Mouse (Mus musculus) forebrain, embryonic 16.5 days (tissue): ENCODE data around the gene Sipa1l3. TPM values are rescaled to one million over a fixed set of nuclear protein-coding genes. Genes with fewer than 3 reads are reported as not detected.

Source experiments
- ATAC-seq: fragments of 200-750 bp; cut with Nextera tagmentation; 2 replicates; pipeline ENCODE4 v1.8.0; 2017; ENCODE audit warnings: mild to moderate bottlenecking, moderate library complexity
- H3K27ac ChIP-seq: fragments of 300-500 bp; sonication (generic); 2 replicates; pipeline ENCODE4 v1.5.1; 2014; ENCODE audit warnings: low read length, control low read depth
- H3K27me3 ChIP-seq: fragments of 300-500 bp; sonication (generic); replicated peaks from 2 replicates; pipeline ENCODE4 v1.6.1; 2014; ENCODE audit warnings: low read length; ENCODE audit not compliant: control insufficient read depth, insufficient read depth
- H3K36me3 ChIP-seq: fragments of 300-500 bp; sonication (generic); 2 replicates; pipeline ENCODE4 v1.6.1; 2014; ENCODE audit not compliant: control insufficient read depth, insufficient read depth
- H3K4me1 ChIP-seq: fragments of 300-500 bp; sonication (generic); replicated peaks from 2 replicates; pipeline ENCODE4 v1.6.1; 2014; ENCODE audit warnings: low read length; ENCODE audit not compliant: control insufficient read depth, insufficient read depth
- H3K4me2 ChIP-seq: fragments of 300-500 bp; sonication (generic); 2 replicates; pipeline ENCODE4 v1.6.1; 2014; ENCODE audit warnings: mild to moderate bottlenecking, low read length, control low read depth
- H3K4me3 ChIP-seq: fragments of 300-500 bp; sonication (generic); replicated peaks from 2 replicates; pipeline ENCODE4 v1.5.1; 2014; ENCODE audit warnings: mild to moderate bottlenecking, low read length, control low read depth
- H3K9ac ChIP-seq: fragments of 300-500 bp; sonication (generic); replicated peaks from 2 replicates; pipeline ENCODE4 v1.6.1; 2014; ENCODE audit warnings: low read depth, low read length, control low read depth
- H3K9me3 ChIP-seq: fragments of 300-500 bp; sonication (generic); 2 replicates; pipeline ENCODE4 v1.6.1; 2016; ENCODE audit warnings: low read length; ENCODE audit not compliant: control insufficient read depth
- WGBS: fragments of 180-500 bp; shearing (Covaris S2); extraction: QIAGEN DNeasy Blood & Tissue Kit; methylation state at CpG from one replicate; pipeline ENCODE4 v1.1.7; 2014; 5-methylcytosine and 5-hydroxymethylcytosine counted together
- polyA plus RNA-seq: library from polyadenylated mRNA; unstranded; fragments of >200 nt; fragmentation: Nextera tagmentation; extraction: Ambion mirVana; gene quantifications from 2 replicates; pipeline ENCODE4 v1.2.1, GENCODE M21; 2015

The Sipa1l3 gene
- polyA plus RNA-seq, 1 experiment from 2014 or later = 16.1 TPM

DNA sequence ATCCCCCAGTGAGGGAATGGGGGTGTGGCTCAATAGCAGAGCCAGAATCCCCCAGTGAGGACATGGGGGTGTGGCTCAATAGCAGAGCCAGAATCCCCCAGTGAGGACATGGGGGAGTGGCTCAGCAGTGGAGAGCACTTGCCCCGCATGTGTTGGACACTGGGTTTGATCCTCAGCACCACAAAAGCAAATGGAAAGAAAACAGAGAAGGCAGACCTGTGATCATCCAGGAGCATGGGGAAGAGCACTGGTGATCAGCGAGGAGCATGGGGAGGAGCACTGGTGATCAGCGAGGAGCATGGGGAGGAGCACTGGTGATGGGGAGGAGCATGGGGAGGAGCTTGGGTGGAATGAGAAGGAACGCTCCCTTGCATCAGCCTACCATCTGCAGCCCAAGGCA, 98.6 kb downstream of the Sipa1l3 start:
- peaks cover 26% of the 10 kb centered on the region for H3K4me1 ChIP-seq
- H3K4me2 ChIP-seq = no peak overlapping the region
- no peak overlapping the region for H3K27ac ChIP-seq
- whole genome bisulfite sequencing = 68% methylated on average over 4 of the region's 4 CpGs
- no peak overlapping the region for H3K4me3 ChIP-seq
- H3K27me3 ChIP-seq = no peaks in the 10 kb centered on the region
- H3K36me3 ChIP-seq = no peaks in the 10 kb centered on the region
- ATAC-seq = no peak
- no peak overlapping the region for H3K9ac ChIP-seq
- H3K9me3 ChIP-seq = no peaks in the 10 kb centered on the region

DNA sequence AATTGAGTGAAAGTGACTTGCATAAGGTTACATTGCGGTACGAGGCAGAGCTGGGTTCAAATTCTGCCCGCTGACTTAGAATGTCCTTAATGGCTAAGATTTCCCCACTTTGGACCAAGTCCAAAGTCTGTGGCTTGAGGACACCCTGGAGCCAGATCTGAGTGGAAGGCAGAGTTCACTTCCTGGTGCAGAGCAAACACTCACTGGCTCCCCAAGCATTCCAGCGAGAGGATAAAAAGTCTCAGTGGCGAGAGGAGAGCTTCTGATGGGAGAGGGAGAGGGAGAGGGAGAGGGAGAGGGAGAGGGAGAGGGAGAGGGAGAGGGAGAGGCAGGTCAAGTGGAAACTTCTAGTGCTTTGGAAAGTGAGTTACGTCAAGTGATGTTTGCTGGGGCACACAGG, 100.2 kb downstream of the Sipa1l3 start:
- Histone ChIP-seq H3K9me3 (no peaks in the 10 kb centered on the region), H3K4me1 (peaks cover 22% of the 10 kb centered on the region), H3K27me3 (no peaks in the 10 kb centered on the region), H3K4me3 (no peak overlapping the region), H3K4me2 (no peak overlapping the region), H3K36me3 (no peaks in the 10 kb centered on the region), H3K27ac (no peak overlapping the region), H3K9ac (no peak overlapping the region)
- WGBS = 76% methylated on average over 6 of the region's 6 CpGs
- ATAC-seq = no peak

DNA sequence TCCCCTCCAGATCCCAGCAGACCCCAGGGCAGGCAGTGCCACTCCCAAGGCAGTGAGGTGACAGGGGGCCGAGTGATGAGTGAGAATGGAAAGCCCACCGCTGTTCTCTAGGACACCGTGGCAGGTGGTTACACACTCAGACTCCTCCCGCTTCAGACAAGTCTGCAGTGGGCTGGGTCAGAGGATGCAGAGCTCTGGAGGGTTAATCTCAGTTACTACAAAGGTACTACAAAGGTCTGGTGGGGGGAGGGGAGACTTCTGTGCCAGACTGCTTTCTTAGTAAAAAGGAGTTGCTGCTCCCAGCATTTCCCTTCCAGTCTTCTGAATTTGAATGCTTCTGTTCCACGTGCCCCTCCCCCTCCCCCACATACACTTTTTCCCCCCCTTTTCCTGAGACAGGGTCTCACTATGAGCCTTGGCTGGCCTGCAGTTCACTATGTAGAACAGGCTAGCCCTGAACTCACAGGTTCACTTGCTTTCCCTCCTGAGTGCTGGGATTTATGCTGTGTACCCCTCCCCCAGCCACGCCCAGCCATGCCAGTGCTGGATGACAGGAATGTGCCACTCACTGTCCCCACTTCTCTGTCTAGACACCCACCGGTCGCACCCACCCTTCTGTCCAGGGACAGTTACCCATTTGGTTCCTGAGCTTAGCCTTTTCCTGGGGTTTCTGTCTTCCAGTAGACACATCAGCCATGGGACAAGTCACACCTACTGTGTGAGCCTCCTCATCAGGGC, 100.9 kb downstream of the Sipa1l3 start:
- Histone ChIP-seq H3K27me3 (no peaks in the 10 kb centered on the region), H3K4me3 (no peak overlapping the region), H3K36me3 (no peaks in the 10 kb centered on the region), H3K4me2 (no peak overlapping the region), H3K9me3 (no peaks in the 10 kb centered on the region), H3K4me1 (peaks cover 22% of the 10 kb centered on the region), H3K27ac (no peak overlapping the region), H3K9ac (no peak overlapping the region)
- 35% methylated on average over 8 of the region's 8 CpGs for WGBS
- ATAC-seq = no peak

DNA sequence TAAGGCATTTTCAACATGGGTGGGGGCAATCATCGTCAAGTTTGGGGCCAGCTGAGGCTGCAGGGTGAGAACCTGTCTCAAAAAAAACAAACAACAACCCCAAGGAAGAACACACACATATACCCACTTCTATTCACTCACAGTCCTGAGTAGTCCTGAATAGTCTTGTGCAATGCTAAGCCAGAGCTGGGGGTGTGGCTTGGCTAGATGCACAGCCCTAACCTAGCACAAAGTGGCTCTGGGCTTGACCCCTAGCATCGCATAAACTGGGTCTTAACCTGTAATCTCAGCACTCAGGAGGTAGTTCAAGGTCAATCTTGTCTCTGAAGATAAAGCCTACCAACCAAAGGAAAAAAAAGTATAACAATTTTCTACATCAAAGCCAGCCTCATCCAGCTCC, 101.5 kb downstream of the Sipa1l3 start:
- Histone ChIP-seq H3K27me3 (no peaks in the 10 kb centered on the region), H3K4me1 (peaks cover 25% of the 10 kb centered on the region), H3K4me3 (no peak overlapping the region), H3K9ac (no peak overlapping the region), H3K9me3 (no peaks in the 10 kb centered on the region), H3K27ac (no peak overlapping the region), H3K4me2 (no peak overlapping the region), H3K36me3 (no peaks in the 10 kb centered on the region)
- 42% methylated on average over 2 of the region's 2 CpGs for WGBS
- no peak for ATAC-seq

DNA sequence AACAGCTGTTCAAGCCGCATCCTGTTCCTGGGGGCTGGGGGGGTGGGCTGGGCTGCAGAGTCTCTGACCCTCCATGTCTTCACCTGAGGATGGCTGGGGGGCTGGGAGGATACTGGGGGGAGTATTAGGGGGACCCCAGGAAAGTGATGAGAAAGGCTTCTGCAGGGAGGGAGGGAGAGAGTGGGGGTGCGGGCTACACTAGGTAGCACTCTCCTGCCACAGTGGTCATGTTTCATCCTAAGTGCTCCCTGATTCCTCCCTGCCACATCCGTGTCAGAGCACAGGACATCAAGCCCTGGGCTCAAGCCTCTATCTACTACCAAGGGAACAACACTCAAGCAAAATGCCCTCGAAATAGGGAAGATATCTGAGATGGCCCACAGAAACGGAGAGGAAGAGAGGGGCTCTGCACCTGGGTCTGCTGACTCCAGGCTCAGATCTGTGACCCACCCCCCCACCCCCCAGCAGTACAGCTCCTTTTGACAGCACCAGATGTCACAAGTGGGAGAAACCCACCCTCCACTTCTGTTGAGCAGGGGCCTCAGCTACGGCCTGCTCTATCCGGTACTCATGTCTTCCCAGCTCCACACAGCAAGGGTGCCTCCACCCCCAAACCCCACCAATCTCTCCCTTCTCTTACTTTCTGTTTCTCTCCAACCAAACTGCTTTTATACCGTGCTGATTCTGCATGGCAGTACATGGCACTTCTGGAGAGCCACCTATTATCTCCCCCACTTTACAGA, 106.4 kb downstream of the Sipa1l3 start:
- WGBS = 68% methylated on average over 8 of the region's 8 CpGs
- H3K27me3 ChIP-seq = no peaks in the 10 kb centered on the region
- H3K9me3 ChIP-seq = no peaks in the 10 kb centered on the region
- no peak overlapping the region for H3K4me3 ChIP-seq
- no peak overlapping the region for H3K27ac ChIP-seq
- H3K4me1 ChIP-seq = peaks cover 14% of the 10 kb centered on the region
- H3K36me3 ChIP-seq = no peaks in the 10 kb centered on the region
- no peak overlapping the region for H3K4me2 ChIP-seq
- no peak for ATAC-seq
- H3K9ac ChIP-seq = no peak overlapping the region

DNA sequence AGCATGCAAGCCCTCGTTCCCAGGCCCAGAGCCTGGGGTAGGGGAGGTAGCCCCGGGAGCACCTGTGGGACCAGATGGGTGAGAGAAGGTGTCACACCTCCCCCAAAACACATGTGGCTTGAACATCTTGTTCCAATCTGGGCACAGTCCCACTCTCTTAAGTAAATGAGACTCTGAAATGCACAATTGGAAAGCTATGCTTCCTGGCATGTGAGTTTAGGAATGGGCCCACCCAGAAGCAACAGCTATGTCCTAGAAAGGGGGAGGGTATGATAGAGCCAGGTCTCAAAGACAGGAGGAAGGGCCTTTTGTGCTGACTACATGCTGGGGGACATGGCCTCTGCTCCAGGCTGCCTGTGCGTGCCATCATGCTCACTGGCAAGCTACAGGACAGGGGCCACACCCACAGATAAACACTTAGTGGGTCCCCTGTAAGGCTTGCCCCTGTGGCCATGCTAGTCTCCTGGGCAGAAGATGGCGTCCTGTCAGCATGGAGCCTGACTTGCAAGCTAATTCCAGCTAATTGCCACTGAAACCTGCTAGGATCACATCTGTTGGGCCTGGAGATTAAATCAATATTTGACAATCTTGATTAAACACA, 107.1 kb downstream of the Sipa1l3 start:
- H3K4me1 ChIP-seq = peaks cover 14% of the 10 kb centered on the region
- no peak overlapping the region for H3K4me3 ChIP-seq
- H3K27me3 ChIP-seq = no peaks in the 10 kb centered on the region
- H3K9me3 ChIP-seq = no peaks in the 10 kb centered on the region
- H3K9ac ChIP-seq = no peak overlapping the region
- 44% methylated on average over 4 of the region's 4 CpGs for WGBS
- no peak overlapping the region for H3K27ac ChIP-seq
- no peak for ATAC-seq
- no peaks in the 10 kb centered on the region for H3K36me3 ChIP-seq
- H3K4me2 ChIP-seq = no peak overlapping the region

DNA sequence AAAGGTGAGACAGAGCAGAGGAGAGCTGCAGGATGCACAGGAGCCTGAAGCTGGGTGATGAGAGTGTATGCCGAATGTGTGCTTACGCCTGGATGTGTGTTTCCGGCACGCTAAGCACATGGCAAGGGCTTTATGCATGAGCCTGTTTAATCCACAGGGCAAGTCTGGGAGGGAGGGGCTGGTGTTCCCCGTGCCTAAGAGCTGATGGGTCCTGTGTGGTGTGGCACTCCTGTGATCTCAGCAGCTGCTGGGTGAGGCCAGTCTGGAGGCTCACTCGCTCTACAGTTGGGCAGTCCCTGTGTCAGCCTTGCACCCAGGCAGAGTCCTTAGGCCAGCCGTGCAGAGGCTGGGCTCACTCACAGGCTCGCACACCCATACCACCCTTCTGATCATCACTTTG, 108.0 kb downstream of the Sipa1l3 start:
- WGBS = 80% methylated on average over 8 of the region's 8 CpGs
- no peak for ATAC-seq
- H3K9me3 ChIP-seq = no peaks in the 10 kb centered on the region
- H3K4me1 ChIP-seq = peaks cover 14% of the 10 kb centered on the region
- H3K4me2 ChIP-seq = no peak overlapping the region
- H3K36me3 ChIP-seq = no peaks in the 10 kb centered on the region
- no peak overlapping the region for H3K4me3 ChIP-seq
- H3K27ac ChIP-seq = no peak overlapping the region
- H3K27me3 ChIP-seq = no peaks in the 10 kb centered on the region
- H3K9ac ChIP-seq = no peak overlapping the region

DNA sequence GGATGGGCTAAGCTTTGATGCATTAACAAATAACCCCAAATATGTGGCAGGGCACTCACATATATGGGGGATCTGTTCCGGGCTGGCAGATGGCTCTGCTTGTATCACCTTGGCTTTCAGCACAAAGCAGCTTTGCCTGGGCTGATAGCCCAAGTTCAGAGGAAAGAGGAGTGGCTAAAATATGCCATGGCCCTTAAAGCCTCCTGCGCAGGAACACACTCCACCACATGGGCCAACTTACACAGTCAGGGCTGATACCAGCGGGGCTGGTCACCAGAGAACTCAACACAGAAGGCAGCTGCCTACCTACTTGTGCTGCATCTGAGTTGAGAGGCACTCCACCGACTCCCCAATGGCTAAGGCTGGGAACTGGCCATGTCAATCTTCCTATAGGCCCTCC, 111.6 kb downstream of the Sipa1l3 start:
- no peak overlapping the region for H3K4me2 ChIP-seq
- 91% methylated on average over 4 of the region's 4 CpGs for WGBS
- peaks cover 8% of the 10 kb centered on the region for H3K4me1 ChIP-seq
- no peaks in the 10 kb centered on the region for H3K36me3 ChIP-seq
- H3K27ac ChIP-seq = no peak overlapping the region
- H3K27me3 ChIP-seq = no peaks in the 10 kb centered on the region
- H3K4me3 ChIP-seq = no peak overlapping the region
- no peak overlapping the region for H3K9ac ChIP-seq
- no peaks in the 10 kb centered on the region for H3K9me3 ChIP-seq
- ATAC-seq = no peak

DNA sequence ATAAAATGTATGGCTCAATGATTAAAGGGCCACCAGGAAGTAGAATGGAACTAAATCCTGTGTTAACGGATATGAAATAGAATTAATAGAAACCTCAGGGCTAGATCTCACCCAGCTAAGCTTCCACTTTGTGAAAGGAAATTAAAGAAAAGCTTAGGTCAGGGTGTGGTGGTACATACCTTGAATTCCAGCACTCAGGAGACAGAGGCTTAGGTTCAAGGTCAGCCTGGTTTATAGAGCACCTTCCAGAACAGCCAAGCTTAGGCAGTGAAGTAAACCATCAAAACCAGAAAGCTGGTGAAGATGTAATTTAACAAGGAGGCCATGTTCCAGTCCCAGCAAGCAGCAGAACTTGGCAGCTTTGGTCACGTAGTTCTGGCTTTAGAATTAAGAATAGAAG, 114.3 kb downstream of the Sipa1l3 start:
- WGBS = 87% methylated on average over 2 of the region's 2 CpGs
- Histone ChIP-seq H3K36me3 (peaks cover 5% of the 10 kb centered on the region; the same call in 1 of the 2 replicates), H3K27ac (no peak overlapping the region), H3K9ac (no peak overlapping the region), H3K4me1 (no peaks in the 10 kb centered on the region), H3K9me3 (no peaks in the 10 kb centered on the region), H3K4me2 (no peak overlapping the region), H3K27me3 (no peaks in the 10 kb centered on the region), H3K4me3 (no peak overlapping the region)
- no peak for ATAC-seq
